Mouse (Mus musculus): ENCODE results near the gene Spc24. TPM values are rescaled to one million over a fixed set of nuclear protein-coding genes. Genes with fewer than 3 reads are reported as not detected.

The Spc24 gene
- total and polyA plus RNA-seq, 3 experiments: 61.5 to 126 (median 116) TPM

GRCm38 (mm10) chr9:21724147-21724536 lies 36.0 kb downstream of the Spc24 start:
- Histone ChIP-seq H3K36me3 (replicated peaks) (peaks cover 47% of the 10 kb centered on the region), H3K4me1 (ENCODE audit: insufficient read depth, low read depth, low read length) (peaks cover 72% of the 10 kb centered on the region), H3K9me3 (replicated peaks) (no peaks in the 10 kb centered on the region), H3K27me3 (ENCODE audit: insufficient read depth, low read length) (no peaks in the 10 kb centered on the region), H3K4me3 (ENCODE audit: low read depth, low read length) (peak overlapping the region; percentile 93)
- TF ChIP-seq GATA1 (IDR thresholded peaks at IDR 0.05; ENCODE audit: borderline replicate concordance, low read length): no peak
- TF ChIP-seq CTCF (IDR thresholded peaks at IDR 0.05; ENCODE audit: low read depth, low read length): no peak
- TF ChIP-seq TAL1 (conservative IDR thresholded peaks at IDR 0.05; ENCODE audit: low read depth, low read length): no peak
- TF ChIP-seq POLR2AphosphoS5 (IDR thresholded peaks at IDR 0.05; ENCODE audit: insufficient replicate concordance, low read depth, low read length): no peak
- no peak for TF ChIP-seq GATA2 (IDR thresholded peaks at IDR 0.05; ENCODE audit: borderline replicate concordance, low read depth, low read length)
- peak; percentile 95 for ATAC-seq (ENCODE audit: extremely low read depth, insufficient number of reproducible peaks, low FRiP score, poor library complexity, severe bottlenecking)
- DNase-seq (ENCODE audit: low spot score): peak; percentile 95

GRCm38 (mm10) chr9:21723377-21724146 lies 36.5 kb downstream of the Spc24 start, which contains the start of gene Ldlr:
TSS of gene Ldlr (plus strand) at chr9:21723483.
- peak within 1 kb of the TSS; percentile 93 for H3K4me3 ChIP-seq (ENCODE audit: low read depth, low read length)
- no peaks in the 10 kb centered on the region for H3K27me3 ChIP-seq (ENCODE audit: insufficient read depth, low read length)
- H3K9me3 ChIP-seq (replicated peaks): no peaks in the 10 kb centered on the region
- TF ChIP-seq POLR2AphosphoS5 (IDR thresholded peaks at IDR 0.05; ENCODE audit: insufficient replicate concordance, low read depth, low read length) (peak; percentile 7; the same call in 1 of the 2 replicates), GATA1 (IDR thresholded peaks at IDR 0.05; ENCODE audit: borderline replicate concordance, low read length) (no peak)
- H3K36me3 ChIP-seq (replicated peaks): peaks cover 41% of the 10 kb centered on the region
- peak; percentile 62 for ATAC-seq (ENCODE audit: extremely low read depth, insufficient number of reproducible peaks, low FRiP score, poor library complexity, severe bottlenecking)
- peaks cover 70% of the 10 kb centered on the region for H3K4me1 ChIP-seq (ENCODE audit: insufficient read depth, low read depth, low read length)
- DNase-seq (ENCODE audit: low spot score): peak; percentile 78

- peaks cover 19% of the 10 kb centered on the region for H3K36me3 ChIP-seq (replicated peaks)
- ATAC-seq (ENCODE audit: extremely low read depth, insufficient number of reproducible peaks, low FRiP score, poor library complexity, severe bottlenecking) (no peak), DNase-seq (ENCODE audit: low spot score) (no peak)
- no peaks in the 10 kb centered on the region for H3K9me3 ChIP-seq (replicated peaks)
- no peak overlapping the region for H3K4me3 ChIP-seq (ENCODE audit: low read depth, low read length)
- TF ChIP-seq TAL1 (conservative IDR thresholded peaks at IDR 0.05; ENCODE audit: low read depth, low read length) (no peak), CTCF (IDR thresholded peaks at IDR 0.05; ENCODE audit: low read depth, low read length) (no peak), POLR2AphosphoS5 (IDR thresholded peaks at IDR 0.05; ENCODE audit: insufficient replicate concordance, low read depth, low read length) (no peak), GATA2 (IDR thresholded peaks at IDR 0.05; ENCODE audit: borderline replicate concordance, low read depth, low read length) (no peak), GATA1 (IDR thresholded peaks at IDR 0.05; ENCODE audit: borderline replicate concordance, low read length) (no peak)
- no peaks in the 10 kb centered on the region for H3K27me3 ChIP-seq (ENCODE audit: insufficient read depth, low read length)
- peaks cover 61% of the 10 kb centered on the region for H3K4me1 ChIP-seq (ENCODE audit: insufficient read depth, low read depth, low read length)
Observed at GRCm38 (mm10) chr9:21721036-21721435, 39.1 kb downstream of the Spc24 start.

GRCm38 (mm10) chr9:21717015-21717414 lies 43.1 kb downstream of the Spc24 start:
- no peak for DNase-seq (ENCODE audit: low spot score)
- Histone ChIP-seq H3K4me3 (ENCODE audit: low read depth, low read length) (no peak overlapping the region), H3K9me3 (replicated peaks) (peaks cover 4% of the 10 kb centered on the region), H3K36me3 (replicated peaks) (peaks cover 13% of the 10 kb centered on the region), H3K27me3 (ENCODE audit: insufficient read depth, low read length) (no peaks in the 10 kb centered on the region), H3K4me1 (ENCODE audit: insufficient read depth, low read depth, low read length) (peaks cover 60% of the 10 kb centered on the region)
- ATAC-seq (ENCODE audit: extremely low read depth, insufficient number of reproducible peaks, low FRiP score, poor library complexity, severe bottlenecking): no peak
- TF ChIP-seq CTCF (IDR thresholded peaks at IDR 0.05; ENCODE audit: low read depth, low read length) (no peak), GATA1 (IDR thresholded peaks at IDR 0.05; ENCODE audit: borderline replicate concordance, low read length) (no peak), TAL1 (conservative IDR thresholded peaks at IDR 0.05; ENCODE audit: low read depth, low read length) (no peak), GATA2 (IDR thresholded peaks at IDR 0.05; ENCODE audit: borderline replicate concordance, low read depth, low read length) (no peak), POLR2AphosphoS5 (IDR thresholded peaks at IDR 0.05; ENCODE audit: insufficient replicate concordance, low read depth, low read length) (no peak)

GRCm38 (mm10) chr9:21715298-21715697 lies 44.8 kb downstream of the Spc24 start:
- peaks cover 49% of the 10 kb centered on the region for H3K4me1 ChIP-seq (ENCODE audit: insufficient read depth, low read depth, low read length)
- H3K27me3 ChIP-seq (ENCODE audit: insufficient read depth, low read length): no peaks in the 10 kb centered on the region
- ATAC-seq (ENCODE audit: extremely low read depth, insufficient number of reproducible peaks, low FRiP score, poor library complexity, severe bottlenecking) (peak; percentile 99), DNase-seq (ENCODE audit: low spot score) (peak; percentile 93)
- TF ChIP-seq TAL1 (conservative IDR thresholded peaks at IDR 0.05; ENCODE audit: low read depth, low read length) (peak; percentile 43; the same call in 1 of the 2 replicates), GATA1 (IDR thresholded peaks at IDR 0.05; ENCODE audit: borderline replicate concordance, low read length) (no peak)
- peaks cover 4% of the 10 kb centered on the region for H3K9me3 ChIP-seq (replicated peaks)
- peaks cover 13% of the 10 kb centered on the region for H3K36me3 ChIP-seq (replicated peaks)
- peak overlapping the region; percentile 28; the same call in 1 of the 2 replicates for H3K4me3 ChIP-seq (ENCODE audit: low read depth, low read length)

- peaks cover 59% of the 10 kb centered on the region for H3K36me3 ChIP-seq (replicated peaks)
- no peaks in the 10 kb centered on the region for H3K27me3 ChIP-seq (ENCODE audit: insufficient read depth, low read length)
- peaks cover 8% of the 10 kb centered on the region; the same call in 1 of the 2 replicates for H3K4me1 ChIP-seq (ENCODE audit: insufficient read depth, low read depth, low read length)
- ATAC-seq (ENCODE audit: extremely low read depth, insufficient number of reproducible peaks, low FRiP score, poor library complexity, severe bottlenecking) (no peak), DNase-seq (ENCODE audit: low spot score) (no peak)
- H3K9me3 ChIP-seq (replicated peaks): peaks cover 4% of the 10 kb centered on the region
- H3K4me3 ChIP-seq (ENCODE audit: low read depth, low read length): no peak overlapping the region
- TF ChIP-seq TAL1 (conservative IDR thresholded peaks at IDR 0.05; ENCODE audit: low read depth, low read length): no peak
- TF ChIP-seq POLR2AphosphoS5 (IDR thresholded peaks at IDR 0.05; ENCODE audit: insufficient replicate concordance, low read depth, low read length): no peak
- no peak for TF ChIP-seq CTCF (IDR thresholded peaks at IDR 0.05; ENCODE audit: low read depth, low read length)
- TF ChIP-seq GATA1 (IDR thresholded peaks at IDR 0.05; ENCODE audit: borderline replicate concordance, low read length): no peak
- no peak for TF ChIP-seq GATA2 (IDR thresholded peaks at IDR 0.05; ENCODE audit: borderline replicate concordance, low read depth, low read length)
Observed at GRCm38 (mm10) chr9:21709340-21709739, 50.8 kb downstream of the Spc24 start.
